Mouse (Mus musculus): ENCODE data around the gene Chrm3. TPM values are rescaled to one million over a fixed set of nuclear protein-coding genes. Genes with fewer than 3 reads are reported as not detected.

Chrm3 gene
- polyA plus RNA-seq, 1 experiment = not detected

DNA sequence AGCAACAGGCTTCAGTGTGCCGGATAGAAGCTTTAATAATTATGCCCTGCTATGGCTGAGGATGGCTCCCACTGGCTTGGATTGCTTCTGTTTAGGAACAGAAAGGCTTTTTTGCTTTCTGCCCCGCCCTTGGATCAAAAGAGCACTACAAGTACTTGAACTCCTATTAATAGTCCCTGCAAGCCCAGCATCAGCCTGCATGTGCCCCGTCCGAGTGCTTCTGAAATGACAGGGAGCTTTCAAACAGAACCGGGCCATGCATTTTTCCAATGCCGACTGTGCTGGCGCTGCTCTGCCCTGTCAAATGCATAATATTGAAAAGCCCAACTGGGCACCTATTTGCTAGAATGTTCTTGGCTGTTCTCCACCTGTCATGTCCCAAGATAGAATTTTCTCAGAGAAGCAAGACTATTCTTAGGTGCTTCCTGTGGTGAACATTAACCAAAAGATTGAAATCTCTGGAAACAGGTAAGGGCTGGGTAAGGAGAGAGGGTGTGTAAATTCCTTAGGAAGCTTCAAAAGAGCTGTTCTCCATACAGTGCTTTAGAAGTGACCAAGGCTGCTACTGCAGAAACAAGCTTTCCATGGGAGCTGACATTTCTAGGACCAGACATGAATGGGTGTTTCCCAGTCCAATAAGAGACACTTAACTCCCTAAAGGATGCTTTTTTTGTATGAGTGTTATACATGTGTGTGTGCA is 314.8 kb downstream of the Chrm3 start:
- Histone ChIP-seq H3K79me2 (ENCODE audit: control insufficient read depth, insufficient read depth) (no peaks in the 10 kb centered on the region), H3K36me3 (ENCODE audit: control insufficient read depth, insufficient read depth) (no peaks in the 10 kb centered on the region), H3K4me3 (no peak overlapping the region), H3K4me2 (ENCODE audit: low read depth) (no peak overlapping the region), H3ac (ENCODE audit: control insufficient read depth, insufficient read length) (no peak overlapping the region), H3K27me3 (ENCODE audit: control insufficient read depth, insufficient read depth, insufficient read length) (no peaks in the 10 kb centered on the region)
- TF ChIP-seq E2F4 (IDR thresholded peaks at IDR 0.05; ENCODE audit: insufficient read depth) = no peak
- no peak for TF ChIP-seq SRF (IDR thresholded peaks at IDR 0.05; ENCODE audit: control insufficient read depth, insufficient read length, low read depth)
- TF ChIP-seq POLR2AphosphoS2 (IDR thresholded peaks at IDR 0.05; ENCODE audit: insufficient read length, low read depth) = no peak
- no peak for TF ChIP-seq CEBPB (IDR thresholded peaks at IDR 0.05; ENCODE audit: insufficient read depth, poor library complexity, severe bottlenecking)
- no peak for TF ChIP-seq MYOD1 (IDR thresholded peaks at IDR 0.05; ENCODE audit: control insufficient read depth in 1 of 3, insufficient read length in 2 of 3, low read depth in 2 of 3)
- no peak for TF ChIP-seq MYOG (IDR thresholded peaks at IDR 0.05; ENCODE audit: control insufficient read depth in 1 of 3, insufficient read depth in 1 of 3, insufficient read length in 2 of 3, low read depth in 2 of 3)
- TF ChIP-seq REST (IDR thresholded peaks at IDR 0.05; ENCODE audit: insufficient read depth, insufficient read length) = no peak

GRCm38 (mm10) chr13:10044084-10044483 is 316.6 kb downstream of the Chrm3 start:
- no peak for TF ChIP-seq REST (IDR thresholded peaks at IDR 0.05; ENCODE audit: insufficient read depth, insufficient read length)
- no peak for TF ChIP-seq MYOD1 (IDR thresholded peaks at IDR 0.05; ENCODE audit: control insufficient read depth in 1 of 3, insufficient read length in 2 of 3, low read depth in 2 of 3)
- TF ChIP-seq TCF3 (IDR thresholded peaks at IDR 0.05; ENCODE audit: insufficient read length, low read depth) = no peak
- no peak for TF ChIP-seq CEBPB (IDR thresholded peaks at IDR 0.05; ENCODE audit: insufficient read depth, poor library complexity, severe bottlenecking)
- TF ChIP-seq MAX (IDR thresholded peaks at IDR 0.05; ENCODE audit: low read depth) = no peak
- TF ChIP-seq POLR2A (IDR thresholded peaks at IDR 0.05; ENCODE audit: insufficient read length, low read depth) = no peak
- no peak for TF ChIP-seq USF1 (IDR thresholded peaks at IDR 0.05; ENCODE audit: low read depth)
- TF ChIP-seq SRF (IDR thresholded peaks at IDR 0.05; ENCODE audit: control insufficient read depth, insufficient read length, low read depth) = no peak
- no peak overlapping the region for H3K4me3 ChIP-seq
- H3K27me3 ChIP-seq (ENCODE audit: control insufficient read depth, insufficient read depth, insufficient read length) = no peaks in the 10 kb centered on the region
- no peaks in the 10 kb centered on the region for H3K36me3 ChIP-seq (ENCODE audit: control insufficient read depth, insufficient read depth)
- no peak overlapping the region for H3ac ChIP-seq (ENCODE audit: control insufficient read depth, insufficient read length)
- H3K79me2 ChIP-seq (ENCODE audit: control insufficient read depth, insufficient read depth) = no peaks in the 10 kb centered on the region
- no peak overlapping the region for H3K4me2 ChIP-seq (ENCODE audit: low read depth)

GRCm38 (mm10) chr13:10033570-10034399 is 326.9 kb downstream of the Chrm3 start:
- TF ChIP-seq TCF12 (IDR thresholded peaks at IDR 0.05; ENCODE audit: insufficient read depth, poor library complexity, severe bottlenecking) (no peak), POLR2A (IDR thresholded peaks at IDR 0.05; ENCODE audit: insufficient read length, low read depth) (no peak), REST (IDR thresholded peaks at IDR 0.05; ENCODE audit: insufficient read depth, insufficient read length) (no peak), MAX (IDR thresholded peaks at IDR 0.05; ENCODE audit: low read depth) (no peak), CEBPB (IDR thresholded peaks at IDR 0.05; ENCODE audit: insufficient read depth, poor library complexity, severe bottlenecking) (no peak), MYOG (IDR thresholded peaks at IDR 0.05; ENCODE audit: control insufficient read depth in 1 of 3, insufficient read depth in 1 of 3, insufficient read length in 2 of 3, low read depth in 2 of 3) (no peak), SRF (IDR thresholded peaks at IDR 0.05; ENCODE audit: control insufficient read depth, insufficient read length, low read depth) (no peak), TCF3 (IDR thresholded peaks at IDR 0.05; ENCODE audit: insufficient read length, low read depth) (no peak), MYOD1 (IDR thresholded peaks at IDR 0.05; ENCODE audit: control insufficient read depth in 1 of 3, insufficient read length in 2 of 3, low read depth in 2 of 3) (no peak), USF1 (IDR thresholded peaks at IDR 0.05; ENCODE audit: low read depth) (no peak), E2F4 (IDR thresholded peaks at IDR 0.05; ENCODE audit: insufficient read depth) (no peak), POLR2AphosphoS2 (IDR thresholded peaks at IDR 0.05; ENCODE audit: insufficient read length, low read depth) (no peak)
- Histone ChIP-seq H3K4me3 (no peak overlapping the region), H3ac (ENCODE audit: control insufficient read depth, insufficient read length) (no peak overlapping the region), H3K27me3 (ENCODE audit: control insufficient read depth, insufficient read depth, insufficient read length) (no peaks in the 10 kb centered on the region), H3K79me2 (ENCODE audit: control insufficient read depth, insufficient read depth) (no peaks in the 10 kb centered on the region), H3K36me3 (ENCODE audit: control insufficient read depth, insufficient read depth) (no peaks in the 10 kb centered on the region), H3K4me2 (ENCODE audit: low read depth) (no peak overlapping the region)

DNA sequence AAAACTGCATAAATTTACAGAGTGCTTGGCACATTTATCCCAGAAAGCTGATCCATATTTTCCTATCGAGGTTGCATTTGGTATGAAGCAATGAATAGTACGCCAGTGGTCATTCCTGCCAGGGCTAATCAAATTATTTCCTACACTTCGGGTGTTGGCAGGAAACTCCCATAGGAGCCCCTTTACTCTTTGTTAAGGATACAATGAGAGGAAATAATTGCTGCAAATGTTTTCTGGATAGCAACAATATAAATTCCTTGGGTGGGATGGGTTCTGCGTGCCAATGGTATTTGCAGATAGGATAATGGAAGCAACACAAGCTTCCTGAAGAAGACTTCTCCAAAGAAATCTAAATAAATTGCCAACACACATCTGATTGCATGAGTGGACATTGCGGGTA is 329.1 kb downstream of the Chrm3 start:
- no peak overlapping the region for H3ac ChIP-seq (ENCODE audit: control insufficient read depth, insufficient read length)
- H3K27me3 ChIP-seq (ENCODE audit: control insufficient read depth, insufficient read depth, insufficient read length) = no peaks in the 10 kb centered on the region
- no peaks in the 10 kb centered on the region for H3K79me2 ChIP-seq (ENCODE audit: control insufficient read depth, insufficient read depth)
- no peak overlapping the region for H3K4me3 ChIP-seq
- TF ChIP-seq REST (IDR thresholded peaks at IDR 0.05; ENCODE audit: insufficient read depth, insufficient read length) = no peak
- no peak for TF ChIP-seq POLR2A (IDR thresholded peaks at IDR 0.05; ENCODE audit: insufficient read length, low read depth)
- TF ChIP-seq POLR2AphosphoS2 (IDR thresholded peaks at IDR 0.05; ENCODE audit: insufficient read length, low read depth) = no peak
- H3K4me2 ChIP-seq (ENCODE audit: low read depth) = no peak overlapping the region
- H3K36me3 ChIP-seq (ENCODE audit: control insufficient read depth, insufficient read depth) = no peaks in the 10 kb centered on the region

DNA sequence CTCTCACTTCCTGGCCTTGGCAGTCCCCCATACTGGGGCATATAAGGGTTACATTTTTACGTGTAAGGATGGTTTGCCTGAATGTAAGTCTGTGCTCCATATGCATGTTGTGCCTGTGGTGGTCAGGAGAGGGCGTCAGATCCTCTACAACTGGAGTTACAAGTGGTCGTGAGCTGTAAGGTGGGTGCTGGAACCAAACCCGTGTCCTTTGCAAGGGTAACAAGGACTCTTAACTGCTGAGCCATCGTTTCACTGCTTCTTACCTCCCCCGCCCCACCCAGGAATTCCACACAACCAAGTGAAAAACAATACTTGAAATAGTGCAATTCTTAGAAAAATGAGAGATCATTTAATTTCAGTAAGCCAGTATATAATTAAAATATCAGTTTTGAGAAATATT is 330.7 kb downstream of the Chrm3 start:
- no peak overlapping the region for H3ac ChIP-seq (ENCODE audit: control insufficient read depth, insufficient read length)
- no peaks in the 10 kb centered on the region for H3K27me3 ChIP-seq (ENCODE audit: control insufficient read depth, insufficient read depth, insufficient read length)
- H3K79me2 ChIP-seq (ENCODE audit: control insufficient read depth, insufficient read depth) = no peaks in the 10 kb centered on the region
- no peak overlapping the region for H3K4me3 ChIP-seq
- no peak overlapping the region for H3K4me2 ChIP-seq (ENCODE audit: low read depth)
- H3K36me3 ChIP-seq (ENCODE audit: control insufficient read depth, insufficient read depth) = no peaks in the 10 kb centered on the region
- no peak for TF ChIP-seq E2F4 (IDR thresholded peaks at IDR 0.05; ENCODE audit: insufficient read depth)
- no peak for TF ChIP-seq TCF3 (IDR thresholded peaks at IDR 0.05; ENCODE audit: insufficient read length, low read depth)
- no peak for TF ChIP-seq USF1 (IDR thresholded peaks at IDR 0.05; ENCODE audit: low read depth)
- TF ChIP-seq SRF (IDR thresholded peaks at IDR 0.05; ENCODE audit: control insufficient read depth, insufficient read length, low read depth) = no peak

Measured in myocyte (in vitro differentiated cells).